Mouse (Mus musculus): ENCODE measurements around the gene Slit3.

DNA sequence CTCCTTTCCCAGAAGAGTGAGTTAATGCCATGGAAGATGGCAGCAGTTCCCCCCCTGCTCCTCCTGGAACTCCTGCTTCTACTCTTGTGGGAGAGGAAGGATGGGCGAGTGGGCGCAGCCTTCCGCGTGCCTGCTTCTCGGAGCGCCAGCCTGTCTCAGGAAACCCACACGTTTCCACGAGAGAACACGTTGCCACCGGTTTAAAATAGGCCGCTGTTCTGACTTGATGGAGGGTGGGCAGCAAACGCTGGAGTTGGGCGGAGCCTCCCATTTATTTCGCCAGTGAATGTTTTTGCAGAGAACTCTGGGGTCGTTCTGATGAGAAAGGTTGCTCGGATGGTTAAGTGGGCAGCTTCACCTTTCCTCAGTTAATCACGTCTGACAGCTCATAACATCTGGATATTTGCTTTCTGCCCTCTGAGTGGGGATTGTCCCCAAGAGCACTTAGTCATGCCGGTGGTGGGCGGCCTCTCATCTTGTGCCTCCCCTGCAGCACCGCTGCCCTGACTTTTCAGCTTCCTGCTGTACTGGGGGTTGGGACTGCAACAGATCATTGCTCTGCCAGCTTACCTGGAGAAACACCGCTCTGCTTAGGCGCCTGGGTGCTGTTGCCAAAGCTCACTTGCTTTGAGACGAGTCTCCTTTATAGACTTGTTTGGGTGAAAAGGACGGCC, 57.3 kb downstream of the Slit3 start:
- TF ChIP-seq CTCF (IDR thresholded peaks at IDR 0.05; ENCODE audit: low read depth, low read length) (no peak), POLR2AphosphoS5 (IDR thresholded peaks at IDR 0.05; ENCODE audit: insufficient replicate concordance, low read depth, low read length) (no peak), GATA2 (IDR thresholded peaks at IDR 0.05; ENCODE audit: borderline replicate concordance, low read depth, low read length) (no peak), GATA1 (IDR thresholded peaks at IDR 0.05; ENCODE audit: borderline replicate concordance, low read length) (no peak)

All from G1E (cell line).